Mouse (Mus musculus): ENCODE measurements around the gene Fgf4.

Fgf4 gene

DNA sequence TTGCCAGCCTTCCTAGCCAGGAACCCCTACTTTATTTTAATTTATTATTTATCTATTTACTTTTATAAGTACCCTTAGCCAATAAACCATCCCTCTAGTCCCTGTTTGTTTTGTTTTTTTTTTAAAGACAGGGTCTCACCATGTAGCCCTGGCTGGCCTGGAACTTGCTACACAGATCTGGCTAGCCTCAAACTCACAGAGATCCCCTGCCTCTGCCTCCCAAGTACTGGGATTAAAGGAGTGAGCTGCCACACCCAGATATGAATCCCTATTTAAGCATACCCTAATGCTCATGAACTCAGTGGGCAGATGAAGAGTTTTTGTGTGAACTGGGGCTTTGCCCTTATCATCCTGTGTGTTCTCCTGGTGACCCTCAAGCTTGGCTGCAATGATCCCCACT is at the start of gene Fgf4:
Gene Fgf4, plus strand, starts transcription at position 301 of the 400 bp plus-strand sequence.
- no peak for DNase-seq (ENCODE audit: low spot score)

DNA sequence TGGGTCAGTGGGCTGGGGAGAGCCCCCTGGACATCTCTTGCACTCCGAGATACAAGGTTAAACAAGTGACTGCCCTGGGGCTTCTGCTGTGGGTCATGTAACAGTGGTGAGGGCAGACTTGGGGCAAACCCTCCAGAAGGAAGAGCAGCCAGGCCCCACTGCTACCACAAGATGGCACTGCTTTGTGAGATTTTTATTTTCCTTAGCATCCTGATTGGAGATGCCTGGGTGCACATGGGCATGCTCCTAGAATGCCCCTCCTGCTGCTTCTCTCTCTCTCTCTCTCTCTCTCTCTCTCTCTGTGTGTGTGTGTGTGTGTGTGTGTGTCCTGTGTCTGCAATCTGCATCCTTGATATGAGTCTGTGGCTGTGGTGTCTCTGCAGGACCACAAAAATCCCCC is 48.7 kb upstream of the Fgf4 start:
- DNase-seq (ENCODE audit: low spot score) = no peak

DNA sequence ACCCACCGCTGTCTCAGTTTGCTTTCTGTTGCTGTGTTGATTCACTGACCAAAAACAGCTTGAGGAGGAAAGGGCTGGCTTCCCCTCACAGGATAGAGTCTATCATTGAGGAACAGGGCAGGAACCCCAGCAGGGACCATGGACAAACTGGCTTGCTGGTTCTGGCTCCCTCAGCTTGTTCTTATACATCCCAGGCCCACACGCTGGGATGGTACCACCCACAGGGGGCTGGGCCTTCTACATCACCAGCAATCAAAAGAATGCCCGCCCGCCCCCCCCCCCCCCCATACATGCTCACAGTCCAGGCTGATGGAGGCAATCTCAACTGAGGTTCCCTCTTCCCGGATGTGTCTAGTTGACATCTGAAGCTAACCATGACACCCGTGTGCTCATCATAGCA is 40.1 kb upstream of the Fgf4 start:
- no peak for DNase-seq (ENCODE audit: low spot score)

DNA sequence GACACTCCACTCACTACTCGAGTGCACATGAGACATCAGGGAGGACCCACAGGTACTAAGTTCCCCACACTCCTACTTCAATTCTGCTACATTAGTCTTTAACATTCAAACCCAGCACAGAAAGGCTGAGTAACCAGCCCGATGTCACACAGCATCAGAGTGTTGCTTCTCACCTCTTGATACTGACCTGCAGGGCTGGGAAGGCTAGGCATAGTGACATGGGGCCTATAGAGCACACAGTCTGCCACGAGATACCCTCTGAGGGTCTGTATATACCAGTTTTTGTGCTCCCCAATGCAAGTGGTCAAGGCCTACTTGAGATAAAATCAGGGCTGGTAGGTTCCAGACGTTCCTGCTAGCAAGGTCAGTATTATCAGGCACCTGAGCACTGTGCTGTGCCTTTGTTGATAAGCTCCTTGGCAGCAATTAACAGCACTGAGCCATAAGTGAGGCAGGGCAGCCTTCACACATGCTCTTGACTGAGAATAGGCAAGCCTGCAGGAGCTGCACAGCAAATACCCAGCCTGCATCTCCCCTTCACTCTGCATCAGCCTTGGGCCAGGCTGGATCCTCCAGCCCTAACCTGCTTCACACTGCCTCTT is 39.1 kb upstream of the Fgf4 start:
- DNase-seq (ENCODE audit: low spot score) = no peak

- no peak for DNase-seq (ENCODE audit: low spot score)
Observed at GRCm38 (mm10) chr7:144811521-144811920, 35.6 kb upstream of the Fgf4 start.

DNA sequence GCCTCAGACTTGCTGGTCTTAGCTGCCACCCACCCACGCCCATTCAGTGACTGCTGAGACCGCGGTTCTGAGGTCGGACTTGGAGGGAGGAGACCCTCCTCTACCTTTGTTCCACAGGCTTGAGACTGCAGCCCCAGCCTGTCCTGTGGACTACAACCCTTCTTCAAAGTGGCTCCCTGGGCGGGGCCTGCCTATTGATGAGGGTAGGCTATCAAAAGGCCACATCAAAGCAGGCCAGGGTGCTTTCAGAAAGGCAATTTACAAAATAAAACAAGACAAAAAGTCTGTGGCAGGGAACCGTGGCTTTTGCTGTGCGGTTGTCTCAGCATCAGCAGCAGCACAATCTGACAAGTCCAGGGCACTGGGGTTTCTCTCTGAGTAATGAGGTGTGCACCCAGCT is 25.3 kb upstream of the Fgf4 start:
- no peak for DNase-seq (ENCODE audit: low spot score)

DNA sequence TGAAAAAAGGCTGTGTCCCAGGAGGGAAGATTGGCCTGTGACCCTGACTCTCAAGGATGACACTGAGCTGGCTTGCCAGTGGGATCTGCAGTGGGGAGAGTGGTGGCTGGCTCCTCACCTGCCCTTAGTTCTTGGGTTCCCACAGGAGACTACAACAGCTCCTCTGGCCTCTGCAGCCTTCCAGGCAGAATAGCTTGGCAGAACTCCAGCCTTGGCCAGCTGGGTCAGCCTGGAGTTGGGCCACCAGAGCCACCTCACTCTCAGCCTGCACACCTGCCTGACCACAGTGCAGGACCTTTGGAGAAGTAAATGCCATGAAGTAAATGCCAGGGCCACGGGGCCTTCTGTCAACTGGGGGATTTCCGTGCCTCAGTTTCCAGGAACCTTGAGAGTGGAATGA is 23.2 kb upstream of the Fgf4 start:
- no peak for DNase-seq (ENCODE audit: low spot score)

DNA sequence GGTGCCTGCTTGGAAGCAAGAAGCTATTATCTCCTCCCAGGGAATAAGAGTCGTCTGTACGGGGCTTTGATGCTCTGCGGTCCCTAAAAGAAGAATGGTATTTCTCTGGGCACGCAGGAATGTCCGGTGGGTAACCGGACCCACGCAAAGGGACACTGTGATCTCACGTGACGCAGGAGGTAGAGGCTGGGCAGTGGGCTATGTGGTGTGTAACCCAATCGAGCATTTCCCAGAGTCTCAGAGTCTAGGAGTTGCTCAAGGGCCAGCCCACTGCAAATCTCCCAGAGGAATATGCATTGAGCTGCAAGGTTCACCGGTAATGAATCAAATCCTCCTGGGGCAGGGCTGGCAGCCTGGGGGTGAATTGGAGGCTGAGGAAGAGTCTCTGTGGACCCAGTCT is 18.8 kb upstream of the Fgf4 start:
- DNase-seq (ENCODE audit: low spot score) = no peak

GRCm38 (mm10) chr7:144837891-144838488 is 9.2 kb upstream of the Fgf4 start, which contains the start of gene Fgf3:
Gene Fgf3 (plus strand): TSS chr7:144838083.
- DNase-seq (ENCODE audit: low spot score) = no peak

- peak; percentile 3 for DNase-seq (ENCODE audit: low spot score)
Observed at GRCm38 (mm10) chr7:144838522-144839503, 8.4 kb upstream of the Fgf4 start.

- peak; percentile 7 for DNase-seq (ENCODE audit: low spot score)
Observed at GRCm38 (mm10) chr7:144846158-144846557, 1.0 kb upstream of the Fgf4 start.

- no peak for DNase-seq (ENCODE audit: low spot score)
Observed at GRCm38 (mm10) chr7:144851321-144851720, 4.2 kb downstream of the Fgf4 start.

GRCm38 (mm10) chr7:144854966-144855365 is 7.8 kb downstream of the Fgf4 start:
- no peak for DNase-seq (ENCODE audit: low spot score)

DNA sequence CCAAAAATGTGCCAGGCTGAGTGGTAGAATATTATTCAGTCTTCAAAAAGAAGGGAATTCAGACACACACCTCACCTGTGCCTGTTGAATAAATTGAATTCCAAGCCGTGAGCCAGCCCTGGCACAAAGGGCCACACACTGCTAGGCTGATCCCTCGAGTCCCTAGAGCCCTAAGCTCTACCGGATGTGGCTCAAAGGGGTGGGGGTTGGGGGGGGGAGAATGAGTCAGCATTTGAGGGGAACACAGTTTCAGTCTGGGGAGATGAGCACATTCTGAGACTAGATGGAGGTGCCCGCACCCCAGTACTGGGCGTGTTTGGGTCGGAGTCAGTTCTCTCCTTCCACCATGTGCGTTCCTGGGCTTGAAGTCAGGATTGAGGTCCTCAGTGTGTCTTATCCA is 10.0 kb downstream of the Fgf4 start:
- no peak for DNase-seq (ENCODE audit: low spot score)

DNA sequence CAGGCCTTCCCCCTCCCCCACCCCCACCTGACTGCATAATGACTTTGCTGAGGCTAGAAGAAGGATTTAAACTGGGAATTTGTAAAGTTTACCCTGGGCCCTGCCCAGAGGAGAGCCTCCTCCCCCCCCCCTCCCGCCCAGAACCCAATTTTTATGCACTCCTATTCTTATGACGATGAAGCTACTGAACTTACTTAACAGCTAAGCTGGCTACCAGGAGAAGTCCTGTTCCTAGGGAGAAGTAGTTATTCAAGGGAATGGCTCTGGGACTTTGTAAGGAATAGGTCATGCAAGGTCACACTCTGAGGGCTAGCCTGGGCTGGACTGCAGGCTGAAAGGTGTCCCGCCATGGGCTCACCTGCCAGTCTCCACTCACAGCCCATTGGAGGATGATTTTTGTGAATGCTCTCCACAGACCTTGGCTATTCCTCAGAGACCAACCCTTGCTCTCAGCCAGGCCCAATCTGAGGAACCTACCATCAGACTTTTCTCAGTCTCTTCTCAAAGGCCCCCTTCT is 10.7 kb downstream of the Fgf4 start:
- DNase-seq (ENCODE audit: low spot score) = no peak

DNA sequence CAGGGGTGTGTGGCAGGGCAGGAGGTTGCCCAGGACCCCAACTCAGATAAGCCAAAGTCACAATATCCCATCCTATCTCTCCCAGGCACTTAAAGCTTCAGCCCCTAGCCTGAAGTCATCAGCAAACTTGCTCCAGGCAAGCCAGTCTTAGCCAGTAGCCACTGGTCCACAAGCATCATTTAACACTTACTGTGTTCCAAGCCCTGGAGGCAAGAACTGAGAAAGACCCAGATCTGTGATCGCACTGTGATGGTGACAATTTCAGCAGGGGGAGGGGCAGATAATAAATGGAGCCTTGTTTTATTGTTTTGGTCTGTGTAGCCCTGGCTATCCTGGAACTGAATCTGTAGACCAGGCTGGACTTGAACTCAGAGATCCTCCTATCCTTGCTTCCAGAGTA is 11.5 kb downstream of the Fgf4 start:
- no peak for DNase-seq (ENCODE audit: low spot score)

- no peak for DNase-seq (ENCODE audit: low spot score)
Observed at GRCm38 (mm10) chr7:144861056-144861768, 14.0 kb downstream of the Fgf4 start.

DNA sequence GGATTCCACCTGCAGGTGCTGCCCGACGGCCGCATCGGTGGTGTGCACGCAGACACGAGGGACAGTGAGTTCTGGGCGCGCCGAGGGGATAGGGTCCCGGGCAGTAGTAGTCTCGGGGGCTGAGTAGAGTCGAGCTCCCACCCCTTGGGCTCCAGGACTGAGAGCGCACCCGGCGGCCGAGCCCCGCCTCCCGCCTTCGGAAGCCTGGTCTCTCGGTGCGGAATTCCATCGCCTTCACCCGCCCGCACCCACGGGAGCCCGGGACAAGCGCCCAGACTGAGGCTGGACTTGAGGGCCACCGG is 14.6 kb downstream of the Fgf4 start:
- no peak for DNase-seq (ENCODE audit: low spot score)

- no peak for DNase-seq (ENCODE audit: low spot score)
Observed at GRCm38 (mm10) chr7:144862126-144862525, 15.0 kb downstream of the Fgf4 start.

GRCm38 (mm10) chr7:144862712-144863111 is 15.5 kb downstream of the Fgf4 start:
- DNase-seq (ENCODE audit: low spot score) = no peak

DNA sequence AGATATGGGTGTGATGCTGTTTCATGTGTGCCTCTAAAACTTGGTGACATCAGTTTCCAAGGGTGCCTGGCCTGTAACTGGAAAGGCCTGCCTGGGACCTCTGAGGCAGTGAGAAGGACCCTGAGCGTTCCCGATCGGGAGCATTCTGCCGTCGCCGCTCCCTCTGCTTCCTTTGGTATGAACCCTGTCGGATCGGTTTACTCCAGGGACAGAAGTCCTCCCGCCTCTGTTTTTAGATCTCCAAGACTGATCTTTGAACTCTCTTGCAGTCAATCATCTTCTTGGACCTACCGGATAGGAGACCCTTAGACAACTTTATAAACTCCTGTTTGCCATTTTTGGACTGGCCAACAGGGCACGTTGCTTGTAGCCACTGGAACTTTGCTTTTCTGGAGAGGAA is 16.0 kb downstream of the Fgf4 start:
- DNase-seq (ENCODE audit: low spot score) = no peak

- no peak for DNase-seq (ENCODE audit: low spot score)
Observed at GRCm38 (mm10) chr7:144864160-144864670, 17.0 kb downstream of the Fgf4 start.
